Mouse (Mus musculus): ENCODE results near the gene Tshz2.

The Tshz2 gene

GRCm38 (mm10) chr2:169869468-169869867 lies 236.7 kb downstream of the Tshz2 start:
- DNase-seq (ENCODE audit: low read depth, low spot score), result no peak

GRCm38 (mm10) chr2:169870503-169870902 lies 237.7 kb downstream of the Tshz2 start:
- DNase-seq (ENCODE audit: low read depth, low spot score), result no peak

- no peak for DNase-seq (ENCODE audit: low read depth, low spot score)
Observed at GRCm38 (mm10) chr2:169871436-169872060, 238.7 kb downstream of the Tshz2 start.

- no peak for DNase-seq (ENCODE audit: low read depth, low spot score)
Observed at GRCm38 (mm10) chr2:169873442-169873841, 240.6 kb downstream of the Tshz2 start.

- no peak for DNase-seq (ENCODE audit: low read depth, low spot score)
Observed at GRCm38 (mm10) chr2:169887921-169888320, 255.1 kb downstream of the Tshz2 start.

- DNase-seq (ENCODE audit: low read depth, low spot score), result no peak
Observed at GRCm38 (mm10) chr2:169892441-169893038, 259.7 kb downstream of the Tshz2 start.

- no peak for DNase-seq (ENCODE audit: low read depth, low spot score)
Observed at GRCm38 (mm10) chr2:169902896-169903295, 270.1 kb downstream of the Tshz2 start.

GRCm38 (mm10) chr2:169906396-169906795 lies 273.6 kb downstream of the Tshz2 start:
- no peak for DNase-seq (ENCODE audit: low read depth, low spot score)

GRCm38 (mm10) chr2:169907979-169908378 lies 275.2 kb downstream of the Tshz2 start:
- DNase-seq (ENCODE audit: low read depth, low spot score), result no peak

- DNase-seq (ENCODE audit: low read depth, low spot score), result no peak
Observed at GRCm38 (mm10) chr2:169910606-169911005, 277.8 kb downstream of the Tshz2 start.

- no peak for DNase-seq (ENCODE audit: low read depth, low spot score)
Observed at GRCm38 (mm10) chr2:169912826-169913225, 280.0 kb downstream of the Tshz2 start.

- no peak for DNase-seq (ENCODE audit: low read depth, low spot score)
Observed at GRCm38 (mm10) chr2:169914903-169915302, 282.1 kb downstream of the Tshz2 start.

GRCm38 (mm10) chr2:169915326-169915725 lies 282.5 kb downstream of the Tshz2 start:
- no peak for DNase-seq (ENCODE audit: low read depth, low spot score)

GRCm38 (mm10) chr2:169919111-169919695 lies 286.4 kb downstream of the Tshz2 start:
- no peak for DNase-seq (ENCODE audit: low read depth, low spot score)

- DNase-seq (ENCODE audit: low read depth, low spot score), result no peak
Observed at GRCm38 (mm10) chr2:169924177-169924810, 291.5 kb downstream of the Tshz2 start.

GRCm38 (mm10) chr2:169925466-169925865 lies 292.7 kb downstream of the Tshz2 start:
- DNase-seq (ENCODE audit: low read depth, low spot score), result no peak

GRCm38 (mm10) chr2:169926016-169926415 lies 293.2 kb downstream of the Tshz2 start:
- DNase-seq (ENCODE audit: low read depth, low spot score), result no peak

- no peak for DNase-seq (ENCODE audit: low read depth, low spot score)
Observed at GRCm38 (mm10) chr2:169927401-169927800, 294.6 kb downstream of the Tshz2 start.

GRCm38 (mm10) chr2:169928447-169929120 lies 295.8 kb downstream of the Tshz2 start:
- no peak for DNase-seq (ENCODE audit: low read depth, low spot score)

- no peak for DNase-seq (ENCODE audit: low read depth, low spot score)
Observed at GRCm38 (mm10) chr2:169929540-169930497, 297.0 kb downstream of the Tshz2 start.

GRCm38 (mm10) chr2:169935642-169936041 lies 302.8 kb downstream of the Tshz2 start:
- no peak for DNase-seq (ENCODE audit: low read depth, low spot score)
